Mouse (Mus musculus) stomach, embryonic 16.5 days (tissue): ENCODE measurements around the gene Akr7a5. TPM values are rescaled to one million over a fixed set of nuclear protein-coding genes. Genes with fewer than 3 reads are reported as not detected.

ENCODE experiments used
- ATAC-seq: fragments of 200-750 bp; cut with Nextera tagmentation; 2 replicates; pipeline ENCODE4 v1.8.0; 2017; ENCODE audit warnings: moderate number of reproducible peaks, moderate TSS enrichment; ENCODE audit not compliant: insufficient read depth, low FRiP score
- H3K27ac ChIP-seq: fragments of 300-500 bp; sonication (generic); 2 replicates; pipeline ENCODE4 v1.5.1; 2014; ENCODE audit warnings: low read length
- H3K27me3 ChIP-seq: fragments of 300-500 bp; sonication (generic); 2 replicates; pipeline ENCODE4 v1.6.1; 2014; ENCODE audit warnings: low read length, control low read depth, mixed read lengths; ENCODE audit not compliant: control insufficient read depth, insufficient read depth
- H3K36me3 ChIP-seq: fragments of 300-500 bp; sonication (generic); 2 replicates; pipeline ENCODE4 v1.6.1; 2014; ENCODE audit warnings: low read length; ENCODE audit not compliant: control insufficient read depth, insufficient read depth
- H3K4me1 ChIP-seq: fragments of 300-500 bp; sonication (generic); 2 replicates; pipeline ENCODE4 v1.6.1; 2014; ENCODE audit warnings: low read length, control low read depth, mixed read lengths; ENCODE audit not compliant: control insufficient read depth, insufficient read depth
- H3K4me2 ChIP-seq: fragments of 300-500 bp; sonication (generic); 2 replicates; pipeline ENCODE4 v1.6.1; 2014; ENCODE audit warnings: low read depth, low read length, mixed read lengths
- H3K4me3 ChIP-seq: fragments of 300-500 bp; sonication (generic); replicated peaks from 2 replicates; pipeline ENCODE4 v1.5.1; 2014; ENCODE audit warnings: mild to moderate bottlenecking, low read length
- H3K9ac ChIP-seq: fragments of 300-500 bp; sonication (generic); 2 replicates; pipeline ENCODE4 v1.6.1; 2014; ENCODE audit warnings: low read length
- H3K9me3 ChIP-seq: fragments of 300-500 bp; sonication (generic); replicated peaks from 2 replicates; pipeline ENCODE4 v1.6.1; 2016; ENCODE audit warnings: low read length, control low read depth; ENCODE audit not compliant: control insufficient read depth
- WGBS: fragments of 180-500 bp; shearing (Covaris S2); extraction: QIAGEN DNeasy Blood & Tissue Kit; methylation state at CpG from one replicate; pipeline ENCODE4 v1.1.7; 2014; 5-methylcytosine and 5-hydroxymethylcytosine counted together
- polyA plus RNA-seq: library from polyadenylated mRNA; unstranded; fragments of >200 nt; fragmentation: Nextera tagmentation; extraction: Ambion mirVana; gene quantifications from 2 replicates; pipeline ENCODE4 v1.2.1, GENCODE M21; 2015

Gene Akr7a5
- polyA plus RNA-seq, 1 experiment from 2014 or later = 105 TPM

DNA sequence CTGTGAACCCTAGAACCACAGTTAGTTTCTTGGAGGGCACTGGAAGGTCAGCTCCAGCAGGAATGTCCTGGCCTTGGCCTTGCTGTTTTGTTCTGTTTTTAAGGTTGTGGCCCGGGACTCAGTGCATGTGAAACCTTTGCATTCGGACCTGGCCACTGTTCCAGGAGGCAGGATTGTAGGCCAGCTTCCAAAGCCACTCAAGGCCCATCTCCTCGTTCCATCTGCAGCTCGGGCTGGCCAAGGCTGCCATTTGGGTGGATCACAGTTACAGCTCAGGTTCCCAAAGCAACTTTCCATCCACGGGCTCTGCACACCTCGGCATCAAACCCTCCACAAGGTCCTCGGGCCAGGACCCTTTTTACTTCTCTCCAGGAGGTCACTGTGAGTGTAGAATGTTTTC is 36.0 kb upstream of the Akr7a5 start:
- no peak overlapping the region for H3K4me2 ChIP-seq
- no peaks in the 10 kb centered on the region for H3K9me3 ChIP-seq
- H3K4me3 ChIP-seq = no peak overlapping the region
- H3K36me3 ChIP-seq = no peaks in the 10 kb centered on the region
- H3K4me1 ChIP-seq = no peaks in the 10 kb centered on the region
- H3K27me3 ChIP-seq = no peaks in the 10 kb centered on the region
- H3K27ac ChIP-seq = no peak overlapping the region
- no peak for ATAC-seq
- H3K9ac ChIP-seq = no peak overlapping the region
- 89% methylated on average over 7 of the region's 7 CpGs for WGBS

DNA sequence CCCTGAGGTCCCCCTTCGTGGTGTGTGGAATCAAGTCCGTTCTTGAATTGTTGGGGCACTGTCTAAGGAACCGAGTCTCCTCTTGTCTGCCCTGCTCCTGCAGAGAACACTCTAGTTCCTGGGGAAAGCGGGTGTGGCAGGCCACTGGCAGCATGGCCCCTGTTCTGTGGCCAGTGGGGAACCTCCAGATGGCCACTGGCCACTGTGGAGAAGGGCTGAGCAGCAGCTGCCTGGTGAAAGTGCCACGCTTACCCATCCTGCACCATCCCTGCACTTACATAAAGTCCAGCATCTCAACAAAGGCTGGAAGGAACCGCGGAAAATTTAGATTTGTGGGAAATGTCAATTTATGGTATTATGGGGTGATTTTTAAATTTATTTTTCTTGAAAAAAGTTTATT is 34.1 kb upstream of the Akr7a5 start:
- no peak for ATAC-seq

DNA sequence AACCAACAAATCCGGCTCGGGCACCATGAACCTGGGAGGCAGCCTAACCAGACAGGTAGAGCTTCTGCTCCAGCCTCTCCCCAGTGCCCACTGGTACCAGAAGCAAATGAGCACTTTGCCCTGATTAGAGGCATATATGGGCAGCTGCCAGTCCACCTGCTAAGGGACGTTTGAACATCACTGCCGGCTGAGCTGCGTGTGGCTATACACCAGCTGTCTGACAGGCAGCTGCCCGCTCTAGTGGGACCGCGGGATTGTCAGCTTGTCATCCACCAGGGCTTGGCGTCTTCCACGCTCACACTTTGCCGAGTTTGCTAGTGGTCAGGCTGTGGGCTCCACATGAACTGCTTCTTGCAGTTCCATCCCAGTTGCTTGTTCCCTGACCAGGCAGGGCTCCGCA is 30.0 kb upstream of the Akr7a5 start:
- no peaks in the 10 kb centered on the region for H3K27me3 ChIP-seq
- no peak overlapping the region for H3K27ac ChIP-seq
- 91% methylated on average over 12 of the region's 12 CpGs for WGBS
- peaks cover 7% of the 10 kb centered on the region; the same call in 1 of the 2 replicates for H3K36me3 ChIP-seq
- ATAC-seq = no peak
- no peaks in the 10 kb centered on the region for H3K9me3 ChIP-seq
- no peak overlapping the region for H3K4me3 ChIP-seq
- no peaks in the 10 kb centered on the region for H3K4me1 ChIP-seq
- no peak overlapping the region for H3K4me2 ChIP-seq
- H3K9ac ChIP-seq = no peak overlapping the region

More for the DNA sequence above, 34.1 kb upstream of the Akr7a5 start:
- Histone ChIP-seq H3K4me1 (no peaks in the 10 kb centered on the region), H3K27me3 (no peaks in the 10 kb centered on the region), H3K36me3 (no peaks in the 10 kb centered on the region), H3K9me3 (no peaks in the 10 kb centered on the region), H3K4me3 (no peak overlapping the region), H3K4me2 (no peak overlapping the region), H3K9ac (no peak overlapping the region), H3K27ac (no peak overlapping the region)
- 86% methylated on average over 7 of the region's 7 CpGs for WGBS

DNA sequence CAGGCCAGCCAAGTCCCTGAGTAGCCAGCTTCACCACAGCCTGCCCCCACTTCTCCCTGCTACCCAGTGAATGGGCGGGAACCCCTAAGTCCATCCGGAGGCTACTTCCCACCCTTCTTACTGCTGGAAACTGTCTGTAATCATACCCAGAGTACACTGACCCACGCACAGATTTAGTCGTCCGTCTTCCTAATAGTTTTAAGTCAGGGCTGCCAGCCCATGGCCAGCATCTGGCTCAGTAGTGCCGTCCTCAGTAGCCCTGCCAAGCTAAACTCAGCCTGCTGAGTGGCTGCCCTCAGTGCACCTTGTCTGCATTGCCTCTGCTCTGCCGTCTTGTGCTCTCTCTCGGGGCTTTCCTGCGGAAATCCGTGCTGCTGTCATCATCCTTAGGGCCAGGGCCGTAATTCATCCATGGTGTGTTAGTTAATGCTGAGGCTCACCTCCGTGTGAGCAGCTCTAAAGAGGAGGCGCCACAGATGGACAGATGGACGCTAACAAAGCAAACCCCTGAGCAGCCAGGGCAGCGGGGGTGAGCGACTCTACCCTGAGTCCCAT is 28.7 kb upstream of the Akr7a5 start:
- H3K9me3 ChIP-seq = no peaks in the 10 kb centered on the region

DNA sequence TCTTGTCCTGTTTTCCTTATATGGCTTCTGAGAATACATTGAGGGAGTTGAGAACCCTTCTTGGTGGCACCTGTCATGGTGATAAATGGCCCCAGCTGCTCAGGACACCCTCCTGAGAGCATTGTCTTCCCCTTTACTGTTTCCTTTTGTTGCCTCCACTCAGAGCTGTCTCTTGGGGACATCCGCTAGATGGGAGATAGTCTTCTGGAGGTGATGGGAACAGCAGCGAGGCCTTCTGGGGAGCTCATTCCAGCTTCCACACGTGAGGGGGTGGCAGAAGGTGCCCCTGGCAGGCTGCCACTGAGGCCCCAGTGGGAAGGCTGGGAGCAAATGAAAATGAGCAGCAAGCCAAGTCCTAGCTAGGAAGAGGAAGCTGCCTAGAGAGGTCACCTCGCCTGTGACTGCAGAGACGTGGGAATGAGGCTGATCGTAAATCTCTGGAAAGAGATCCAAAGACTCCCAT is 27.6 kb upstream of the Akr7a5 start:
- Histone ChIP-seq H3K9me3 (no peaks in the 10 kb centered on the region), H3K36me3 (peaks cover 11% of the 10 kb centered on the region), H3K27me3 (no peaks in the 10 kb centered on the region), H3K27ac (no peak overlapping the region), H3K4me1 (no peaks in the 10 kb centered on the region), H3K4me2 (no peak overlapping the region), H3K9ac (no peak overlapping the region), H3K4me3 (no peak overlapping the region)
- 49% methylated on average over 6 of the region's 6 CpGs for WGBS
- ATAC-seq = no peak

More for the DNA sequence above, 28.7 kb upstream of the Akr7a5 start:
- Histone ChIP-seq H3K4me1 (no peaks in the 10 kb centered on the region), H3K27ac (no peak overlapping the region), H3K4me2 (no peak overlapping the region), H3K36me3 (peaks cover 7% of the 10 kb centered on the region; the same call in 1 of the 2 replicates), H3K9ac (no peak overlapping the region), H3K27me3 (no peaks in the 10 kb centered on the region), H3K4me3 (no peak overlapping the region)
- 79% methylated on average over 16 of the region's 16 CpGs for WGBS
- no peak for ATAC-seq

DNA sequence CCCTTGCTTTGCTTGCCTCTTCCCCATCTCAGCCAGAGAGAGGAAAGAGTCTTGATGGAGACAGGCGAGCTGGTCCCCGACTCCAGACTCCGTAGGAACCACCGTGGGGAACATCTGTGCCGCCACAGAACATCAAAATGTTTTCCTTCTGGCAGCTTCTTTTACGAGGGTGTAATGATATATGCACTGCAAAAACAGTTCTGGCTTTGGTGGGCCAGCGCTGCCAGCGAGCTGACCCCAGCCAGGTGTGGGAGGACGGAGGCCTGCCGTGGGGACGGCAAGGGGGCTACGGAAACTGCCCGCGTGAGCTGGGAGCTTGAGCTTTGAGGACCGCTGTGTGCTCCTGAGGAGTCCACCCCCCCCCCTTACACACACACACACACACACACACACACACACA is 25.7 kb upstream of the Akr7a5 start:
- H3K36me3 ChIP-seq = peaks cover 17% of the 10 kb centered on the region
- ATAC-seq = no peak
- H3K4me1 ChIP-seq = no peaks in the 10 kb centered on the region
- no peak overlapping the region for H3K4me2 ChIP-seq
- H3K9me3 ChIP-seq = no peaks in the 10 kb centered on the region
- no peak overlapping the region for H3K27ac ChIP-seq
- H3K27me3 ChIP-seq = no peaks in the 10 kb centered on the region
- H3K4me3 ChIP-seq = no peak overlapping the region
- 76% methylated on average over 15 of the region's 15 CpGs for WGBS
- H3K9ac ChIP-seq = no peak overlapping the region

DNA sequence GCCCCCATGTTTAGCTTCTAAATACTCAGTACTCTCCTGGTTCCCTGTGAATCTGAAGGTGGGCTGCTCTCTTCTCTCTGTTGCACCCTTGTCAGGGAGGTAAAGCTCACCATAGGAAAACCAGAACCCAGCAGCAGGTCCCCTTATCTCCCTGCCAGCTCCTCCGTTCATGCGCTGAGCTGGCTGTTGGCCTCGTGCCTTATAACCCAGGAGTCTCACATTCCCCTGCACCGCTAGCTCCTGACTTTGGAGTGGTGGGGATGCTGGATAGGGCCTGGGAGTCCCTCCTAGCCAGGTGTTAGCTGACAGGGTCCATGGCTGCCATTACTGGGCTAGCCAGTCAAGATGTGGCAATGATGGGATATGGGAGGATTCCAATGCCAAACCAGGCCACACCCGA is 24.3 kb upstream of the Akr7a5 start:
- no peak overlapping the region for H3K9ac ChIP-seq
- no peak overlapping the region for H3K27ac ChIP-seq
- H3K4me3 ChIP-seq = no peak overlapping the region
- H3K27me3 ChIP-seq = no peaks in the 10 kb centered on the region
- ATAC-seq = no peak
- no peak overlapping the region for H3K4me2 ChIP-seq
- H3K36me3 ChIP-seq = peaks cover 17% of the 10 kb centered on the region
- WGBS = 87% methylated on average over 5 of the region's 5 CpGs
- no peaks in the 10 kb centered on the region for H3K9me3 ChIP-seq
- no peaks in the 10 kb centered on the region for H3K4me1 ChIP-seq

DNA sequence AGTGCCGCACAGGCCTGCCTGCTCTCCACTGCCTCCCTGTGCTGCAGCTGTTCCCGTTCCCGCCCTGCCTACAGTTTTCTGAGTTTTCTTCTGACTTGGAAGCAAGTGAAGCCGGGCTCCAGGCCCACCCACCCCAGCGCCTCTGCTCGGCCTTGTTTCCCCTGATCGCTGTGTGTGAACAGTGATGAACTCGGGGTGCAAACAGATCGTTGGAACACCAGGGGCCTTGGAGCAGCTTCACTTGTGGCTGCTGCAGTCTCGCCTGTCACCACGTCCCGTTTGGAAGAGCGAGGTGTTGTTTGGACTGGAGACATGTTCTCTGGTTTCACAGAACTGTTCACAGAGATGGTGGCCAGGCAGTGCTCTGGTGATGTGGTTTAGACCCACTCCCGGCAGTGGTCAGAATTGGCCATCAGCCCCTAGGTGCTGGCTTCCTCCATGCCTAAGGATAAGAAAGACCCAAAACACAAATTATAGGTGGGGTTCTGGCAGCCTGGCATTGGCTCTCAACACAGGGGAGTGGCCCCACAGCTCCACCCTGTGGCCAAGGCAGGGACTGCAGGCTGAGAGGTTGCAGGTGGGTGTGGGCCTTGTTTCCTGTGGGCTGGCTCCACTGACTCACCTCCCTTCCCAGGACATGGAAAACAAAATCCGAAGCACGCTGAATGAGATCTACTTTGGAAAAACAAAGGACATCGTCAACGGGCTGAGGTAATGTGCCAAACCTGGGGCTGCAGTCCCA is 23.3 kb upstream of the Akr7a5 start:
- H3K27ac ChIP-seq = no peak overlapping the region
- H3K4me1 ChIP-seq = no peaks in the 10 kb centered on the region
- H3K9me3 ChIP-seq = no peaks in the 10 kb centered on the region
- H3K9ac ChIP-seq = no peak overlapping the region
- ATAC-seq = 0 out of 2 replicates have a peak, but pooled peaks have one; percentile 16
- peaks cover 17% of the 10 kb centered on the region for H3K36me3 ChIP-seq
- no peak overlapping the region for H3K4me2 ChIP-seq
- no peaks in the 10 kb centered on the region for H3K27me3 ChIP-seq
- WGBS = 76% methylated on average over 18 of the region's 18 CpGs
- no peak overlapping the region for H3K4me3 ChIP-seq

DNA sequence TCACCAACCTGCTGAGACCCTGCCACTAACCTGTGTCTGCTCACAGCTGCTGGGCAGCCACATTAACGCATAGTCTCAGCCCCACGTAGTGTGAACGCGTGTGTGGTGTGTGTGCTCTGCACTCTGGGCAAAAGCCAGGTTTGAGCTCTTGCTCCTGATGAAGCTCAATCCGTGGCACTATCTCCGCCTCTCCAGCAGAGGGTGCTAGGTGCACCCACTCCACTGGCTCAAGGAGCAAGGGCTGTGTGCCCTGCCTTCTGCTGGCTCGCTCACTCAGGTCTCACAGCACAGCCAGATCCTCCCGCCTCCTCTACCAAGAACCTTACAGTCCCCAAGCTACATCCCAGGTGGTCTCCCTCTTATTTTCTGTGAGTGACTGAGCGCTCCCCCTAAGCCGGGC is 21.5 kb upstream of the Akr7a5 start:
- Histone ChIP-seq H3K9ac (no peak overlapping the region), H3K36me3 (peaks cover 17% of the 10 kb centered on the region), H3K27ac (no peak overlapping the region), H3K27me3 (no peaks in the 10 kb centered on the region), H3K9me3 (no peaks in the 10 kb centered on the region), H3K4me2 (no peak overlapping the region), H3K4me1 (no peaks in the 10 kb centered on the region), H3K4me3 (no peak overlapping the region)
- no peak; the same call in 1 of the 2 replicates for ATAC-seq
- WGBS = 71% methylated on average over 10 of the region's 10 CpGs
